Mouse (Mus musculus) ES-Bruce4 (cell line): Measurements from ENCODE around the gene Laptm4a.

Experiments used
- CTCF ChIP-seq: IDR thresholded peaks from one replicate; pipeline ENCODE4 v1.8.1; 2011; ENCODE audit warnings: low read depth, low read length
- EP300 ChIP-seq: IDR thresholded peaks from 2 replicates; pipeline ENCODE4 v1.6.1; 2011; ENCODE audit warnings: low read depth, low read length; ENCODE audit not compliant: insufficient read depth
- POLR2A ChIP-seq: IDR thresholded peaks from one replicate; pipeline ENCODE4 v1.8.1; 2011; ENCODE audit warnings: low read length; ENCODE audit not compliant: insufficient read depth

- peak; percentile 15 for TF ChIP-seq CTCF
- TF ChIP-seq POLR2A = no peak
- no peak for TF ChIP-seq EP300
Observed at GRCm38 (mm10) chr12:8879389-8879788, 42.1 kb upstream of the Laptm4a start.
